Mouse (Mus musculus) olfactory bulb, adult 2 months (tissue): ENCODE results near the gene Gna12. TPM values are rescaled to one million over a fixed set of nuclear protein-coding genes. Genes with fewer than 3 reads are reported as not detected.

Source experiments
- H3K27ac ChIP-seq: fragments of 200-500 bp; 2 replicates; pipeline ENCODE4 v1.5.1; 2012; ENCODE audit warnings: low read depth, low read length; ENCODE audit not compliant: insufficient read depth
- H3K4me1 ChIP-seq: fragments of 200-500 bp; 2 replicates; pipeline ENCODE4 v1.6.1; 2012; ENCODE audit warnings: low read length; ENCODE audit not compliant: control insufficient read depth, insufficient read depth
- H3K4me3 ChIP-seq: fragments of 200-500 bp; 2 replicates; pipeline ENCODE4 v1.5.1; 2012; ENCODE audit warnings: mild to moderate bottlenecking, low read depth, low read length, moderate library complexity; ENCODE audit not compliant: insufficient read depth
- CTCF ChIP-seq: fragments of 200-500 bp; IDR thresholded peaks from 2 replicates; pipeline ENCODE4 v1.5.1; 2012; ENCODE audit warnings: low read depth, mild to moderate bottlenecking, low read length, moderate library complexity; ENCODE audit not compliant: insufficient read depth
- POLR2A ChIP-seq: fragments of 200-500 bp; IDR thresholded peaks from 2 replicates; pipeline ENCODE4 v1.6.1; 2012; ENCODE audit warnings: mild to moderate bottlenecking, low read depth, low read length, moderate library complexity; ENCODE audit not compliant: insufficient read depth
- WGBS: fragments of 180-500 bp; shearing (Covaris S2); methylation state at CpG from one replicate; pipeline ENCODE4 v1.1.7; 2018; 5-methylcytosine and 5-hydroxymethylcytosine counted together
- polyA plus RNA-seq: library from polyadenylated mRNA; stranded (reverse); fragments of >200 nt; gene quantifications from 2 replicates; pipeline ENCODE4 v1.2.4, GENCODE M21; 2012; ENCODE audit warnings: low replicate concordance; ENCODE audit not compliant: missing spikeins, insufficient read depth, insufficient read length

Gene Gna12
- not detected in 2 replicates for polyA plus RNA-seq

DNA sequence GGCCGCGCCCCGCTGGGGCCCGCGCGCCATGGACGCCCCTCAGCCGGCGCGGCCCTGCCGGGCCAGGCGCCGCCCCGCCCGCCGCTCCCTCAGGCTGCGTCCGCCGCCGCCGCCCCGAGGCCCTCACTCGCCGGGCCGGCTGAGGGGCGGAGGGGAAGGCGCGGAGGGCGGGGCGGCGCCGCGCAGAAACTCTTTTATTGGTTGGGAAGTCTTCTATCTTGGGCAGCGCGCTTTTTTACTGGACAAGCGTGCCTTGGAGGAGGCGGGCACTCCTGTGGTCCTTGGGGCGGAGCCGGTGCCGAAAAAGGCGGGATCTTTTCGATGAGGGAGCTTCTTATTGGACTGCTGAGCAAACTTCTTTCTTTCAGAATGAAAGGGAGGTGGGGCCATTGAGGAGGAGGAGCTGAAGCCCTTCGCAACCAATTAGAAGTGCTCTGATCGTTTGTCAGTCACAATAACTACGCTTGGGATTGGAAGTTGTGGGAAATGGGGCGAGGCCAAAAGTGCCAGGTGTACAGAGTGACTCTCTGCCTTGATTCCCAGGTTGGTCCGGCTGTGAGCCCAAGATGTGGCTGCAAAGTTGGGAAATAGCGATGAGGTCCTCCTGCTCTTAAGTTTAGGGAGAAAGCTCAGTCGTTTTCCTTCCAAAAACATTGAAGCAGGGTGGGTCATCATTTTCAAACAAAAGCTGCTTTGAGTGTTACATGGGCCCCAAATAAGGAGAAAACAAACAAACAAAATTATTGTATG is at the start of gene Gna12:
Gene Gna12 (minus strand): TSS at position 118 of the 750 bp plus-strand sequence.
- H3K4me3 ChIP-seq, result peak within 1 kb of the TSS; percentile 74
- 2% methylated on average over 46 of the region's 49 CpGs for WGBS
- no peak for TF ChIP-seq CTCF
- TF ChIP-seq POLR2A, result 0 out of 2 replicates have a peak, but pooled peaks have one; percentile 40
- H3K27ac ChIP-seq, result 0 out of 2 replicates have a peak within 1 kb of the TSS, but pooled peaks have one; percentile 20
- H3K4me1 ChIP-seq, result peaks cover 13% of the 10 kb centered on the region

DNA sequence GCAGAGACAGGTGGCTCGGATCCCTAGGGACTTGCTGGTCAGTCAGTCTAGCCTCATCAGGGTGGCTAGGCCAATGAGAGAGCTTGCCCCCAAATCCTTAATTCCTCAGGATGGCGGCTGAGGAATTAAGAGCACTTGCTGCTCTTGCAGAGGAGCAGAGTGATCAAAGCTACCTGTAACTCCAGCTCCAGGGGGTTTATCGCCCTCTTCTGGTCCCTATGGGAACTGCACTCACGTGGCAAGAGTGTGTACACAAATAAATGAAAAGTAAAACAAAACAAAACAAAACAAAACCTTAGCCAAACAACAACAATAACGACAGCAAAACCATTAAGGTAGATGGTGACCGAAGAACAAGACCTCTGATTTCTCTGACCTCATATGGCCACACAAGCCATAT is 48.4 kb upstream of the Gna12 start:
- TF ChIP-seq CTCF (no peak), POLR2A (no peak)
- 74% methylated on average over 6 of the region's 6 CpGs for WGBS
- Histone ChIP-seq H3K4me3 (no peak overlapping the region), H3K27ac (no peak overlapping the region), H3K4me1 (no peaks in the 10 kb centered on the region)

DNA sequence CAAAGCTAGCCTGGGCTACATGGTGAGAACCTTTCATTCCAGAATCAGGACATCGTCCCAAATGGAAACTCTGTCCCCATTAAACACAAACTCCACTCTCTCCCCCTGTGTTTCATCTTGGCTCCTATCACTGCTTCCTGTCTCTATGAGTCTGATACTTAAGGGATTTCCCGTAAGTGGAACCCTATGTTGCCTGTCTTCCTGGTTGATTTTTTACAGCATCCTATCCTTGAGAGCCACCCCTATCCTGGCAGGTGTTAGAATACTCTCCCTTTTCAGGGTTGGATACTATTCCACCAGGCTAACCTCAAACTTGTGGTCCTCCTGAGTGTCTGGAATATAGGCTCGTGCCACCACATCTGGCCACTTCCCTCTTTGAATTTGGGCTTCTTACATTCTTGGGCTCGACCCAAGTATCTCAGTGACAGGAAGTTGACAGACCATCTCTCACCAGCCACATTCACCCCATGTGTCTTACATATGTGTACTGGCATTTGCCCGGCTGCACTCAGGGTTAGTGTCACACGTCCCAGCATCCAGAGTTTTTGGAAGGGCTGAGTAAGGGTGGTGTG is 43.6 kb upstream of the Gna12 start:
- no peak overlapping the region for H3K4me3 ChIP-seq
- no peak for TF ChIP-seq POLR2A
- TF ChIP-seq CTCF, result no peak
- H3K27ac ChIP-seq, result no peak overlapping the region
- WGBS, result 82% methylated on average over 6 of the region's 6 CpGs
- H3K4me1 ChIP-seq, result peaks cover 14% of the 10 kb centered on the region

DNA sequence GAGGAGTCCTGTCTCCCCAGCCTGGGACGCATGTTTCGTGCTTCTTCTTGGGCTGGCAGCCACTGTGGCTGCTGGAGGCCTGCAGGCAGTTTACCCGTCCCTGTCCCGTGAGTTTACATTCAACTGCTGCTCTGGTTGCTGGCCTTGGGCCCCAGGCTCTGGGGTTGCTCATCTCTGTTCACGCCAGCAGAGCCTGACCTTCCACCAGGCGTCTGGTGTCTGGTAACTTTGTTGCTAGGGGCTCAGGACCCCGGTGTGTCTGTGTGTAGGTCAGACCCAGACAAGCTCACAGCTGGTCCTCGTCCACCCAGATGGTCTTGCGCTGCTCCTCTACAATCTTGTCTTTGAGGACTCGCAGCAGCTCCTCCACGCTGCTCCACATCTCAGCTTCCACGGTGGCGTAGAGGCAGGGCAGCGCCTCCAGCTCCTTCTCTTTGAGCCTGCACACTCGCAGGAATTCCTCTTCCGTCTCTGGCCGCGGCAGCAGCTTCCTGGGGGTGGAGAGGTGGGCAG is 42.9 kb upstream of the Gna12 start:
- Histone ChIP-seq H3K4me1 (peaks cover 14% of the 10 kb centered on the region), H3K4me3 (no peak overlapping the region), H3K27ac (no peak overlapping the region)
- 39% methylated on average over 18 of the region's 18 CpGs for WGBS
- TF ChIP-seq POLR2A (no peak), CTCF (no peak)

DNA sequence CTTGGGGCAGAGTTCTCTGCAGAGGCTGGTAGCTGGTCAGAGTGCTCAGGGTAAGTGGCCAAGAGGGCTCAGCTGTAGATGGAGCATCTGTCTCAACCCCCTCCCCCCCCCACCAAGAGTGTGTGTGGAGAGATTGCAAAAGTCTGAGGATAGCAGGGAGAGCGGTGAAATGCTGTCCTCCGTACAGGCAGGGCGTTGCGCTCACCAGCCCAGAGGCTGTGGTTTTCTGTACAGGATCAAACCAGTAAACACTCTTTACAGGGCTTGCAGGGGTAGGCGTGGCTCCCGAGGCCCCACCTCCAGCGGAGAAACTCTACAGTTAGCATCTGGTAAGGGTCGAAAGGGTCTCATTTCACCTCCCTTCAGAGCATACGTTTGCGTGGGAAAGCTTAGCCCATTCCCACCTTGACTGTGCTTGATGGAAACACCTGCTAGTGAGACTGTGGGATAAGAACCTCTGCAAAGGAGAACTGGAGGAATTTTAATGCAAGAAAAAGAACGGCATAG is 42.4 kb upstream of the Gna12 start:
- H3K4me1 ChIP-seq, result peaks cover 14% of the 10 kb centered on the region
- TF ChIP-seq CTCF, result no peak
- no peak for TF ChIP-seq POLR2A
- no peak overlapping the region for H3K27ac ChIP-seq
- no peak overlapping the region for H3K4me3 ChIP-seq
- 52% methylated on average over 11 of the region's 11 CpGs for WGBS

DNA sequence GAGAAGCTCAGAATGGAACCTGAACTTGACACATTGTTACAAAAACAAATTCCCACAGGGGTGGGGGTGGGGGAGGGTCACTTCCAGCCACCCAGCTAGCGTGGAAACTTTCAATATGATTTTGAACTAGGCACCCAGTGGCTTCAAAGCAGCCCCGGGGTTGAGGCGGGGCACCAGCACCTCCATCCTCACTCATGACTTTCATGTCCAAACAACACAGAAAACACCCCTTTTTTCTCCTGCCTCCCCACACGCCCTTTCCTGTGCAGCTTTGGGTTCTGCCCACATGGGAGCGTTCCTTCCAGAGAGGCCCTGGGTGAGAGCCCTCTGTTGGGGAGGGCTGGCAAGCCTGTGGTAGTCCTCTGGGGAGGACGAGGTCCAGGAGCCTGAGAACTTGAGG is 41.0 kb upstream of the Gna12 start:
- WGBS, result 86% methylated on average over 6 of the region's 6 CpGs
- Histone ChIP-seq H3K4me1 (peaks cover 14% of the 10 kb centered on the region), H3K4me3 (no peak overlapping the region), H3K27ac (no peak overlapping the region)
- no peak for TF ChIP-seq CTCF
- TF ChIP-seq POLR2A, result no peak

DNA sequence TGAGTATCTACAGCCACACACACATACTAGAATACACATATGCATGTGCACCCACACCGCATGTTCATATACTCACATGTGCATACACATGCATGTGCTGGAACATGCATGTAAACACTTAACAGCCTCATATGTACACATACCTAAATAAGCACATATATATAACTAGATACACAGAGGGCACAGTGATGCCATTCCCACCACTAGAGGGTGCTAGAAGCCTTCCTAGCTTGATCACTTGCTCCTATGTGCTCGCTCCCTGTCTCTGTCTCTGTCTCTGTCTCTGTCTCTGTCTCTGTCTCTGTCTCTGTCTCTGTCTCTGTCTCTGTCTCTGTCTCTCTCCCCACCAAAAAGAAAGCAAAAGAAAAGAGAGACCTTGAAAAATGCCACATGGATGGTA is 38.8 kb upstream of the Gna12 start:
- 51% methylated on average over 2 of the region's 2 CpGs for WGBS
- peaks cover 14% of the 10 kb centered on the region for H3K4me1 ChIP-seq
- H3K4me3 ChIP-seq, result no peak overlapping the region
- no peak for TF ChIP-seq CTCF
- no peak for TF ChIP-seq POLR2A
- H3K27ac ChIP-seq, result no peak overlapping the region

DNA sequence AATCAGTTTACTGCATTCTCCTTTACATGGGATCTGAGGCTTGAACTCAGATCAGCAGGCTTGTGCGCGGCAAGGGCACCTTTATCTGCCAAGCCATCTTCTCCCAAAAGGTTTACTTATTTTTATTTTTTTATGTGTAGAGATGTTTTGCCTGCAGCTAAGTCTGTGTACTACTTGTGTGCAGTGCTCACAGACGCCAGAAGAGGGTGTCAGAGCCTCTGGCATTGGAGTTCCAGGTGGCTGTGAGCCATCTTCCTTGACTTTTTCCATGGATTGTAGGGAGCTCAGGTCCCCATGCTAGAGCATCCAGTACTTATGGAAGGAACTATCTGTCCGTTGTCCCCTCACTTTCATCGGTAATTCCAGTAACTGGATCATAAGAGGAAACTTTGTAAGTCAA is 29.5 kb upstream of the Gna12 start:
- Histone ChIP-seq H3K4me3 (no peak overlapping the region), H3K27ac (no peak overlapping the region), H3K4me1 (no peaks in the 10 kb centered on the region)
- WGBS, result 91% methylated on average over 5 of the region's 5 CpGs
- no peak for TF ChIP-seq CTCF
- TF ChIP-seq POLR2A, result no peak

DNA sequence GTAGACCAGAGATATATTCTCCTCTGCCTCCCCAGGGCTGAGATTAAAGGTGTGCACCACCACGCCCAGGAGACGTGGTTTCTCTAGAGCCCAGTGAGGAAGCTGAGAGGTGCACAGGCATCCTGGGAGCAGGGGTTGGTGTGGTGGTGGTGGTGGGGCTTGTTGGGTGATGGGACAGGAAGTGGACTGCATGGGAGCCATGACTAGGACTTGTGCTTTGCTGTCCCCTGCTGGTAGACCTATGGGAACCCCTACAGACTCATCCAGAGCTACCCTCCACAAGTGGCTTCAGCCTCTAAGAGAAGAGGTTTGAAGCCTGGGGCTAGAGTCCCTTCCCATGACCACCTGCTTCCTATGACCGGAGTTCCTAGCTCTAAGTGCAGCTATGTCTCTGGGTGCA is 28.1 kb upstream of the Gna12 start:
- Histone ChIP-seq H3K4me3 (no peak overlapping the region), H3K4me1 (no peaks in the 10 kb centered on the region), H3K27ac (no peak overlapping the region)
- TF ChIP-seq CTCF, result no peak
- no peak for TF ChIP-seq POLR2A
- WGBS, result 94% methylated on average over 3 of the region's 3 CpGs
